Mouse (Mus musculus): ENCODE data around the gene Zfr2. TPM values are rescaled to one million over a fixed set of nuclear protein-coding genes. Genes with fewer than 3 reads are reported as not detected.

Zfr2 gene
- polyA plus RNA-seq, 1 experiment from 2014 or later: 3.2 TPM

DNA sequence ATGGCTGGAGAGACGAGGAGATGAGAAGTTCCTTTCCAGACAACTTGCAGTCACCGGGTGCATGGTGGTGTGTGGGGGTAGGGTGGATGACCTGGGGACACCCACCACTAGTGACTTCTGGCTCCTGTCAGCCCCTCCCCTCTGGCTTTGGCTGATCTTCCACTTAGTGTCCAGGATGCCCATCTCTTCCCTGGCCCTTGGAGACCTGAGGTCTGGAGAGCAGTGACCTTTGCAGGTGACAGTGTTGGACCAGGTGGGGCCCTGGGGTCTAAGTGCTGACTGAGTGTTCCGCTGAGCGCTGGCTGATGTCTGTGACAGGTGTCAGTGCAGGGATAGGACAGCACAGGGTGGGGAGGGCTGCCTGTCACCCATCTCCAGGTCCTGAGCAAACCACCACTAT, 37.7 kb upstream of the Zfr2 start:
- Histone ChIP-seq H3K27me3 (replicated peaks; ENCODE audit: control insufficient read depth, insufficient read depth, low read length) (no peaks in the 10 kb centered on the region), H3K4me2 (replicated peaks; ENCODE audit: low read depth) (peak overlapping the region; percentile 48), H3K36me3 (ENCODE audit: control insufficient read depth, insufficient read depth) (peaks cover 8% of the 10 kb centered on the region; the same call in 1 of the 2 replicates), H3K4me1 (replicated peaks; ENCODE audit: control insufficient read depth, insufficient read depth, low read length) (peaks cover 15% of the 10 kb centered on the region), H3K9ac (ENCODE audit: low read depth, low read length) (no peak overlapping the region), H3K9me3 (ENCODE audit: control insufficient read depth) (no peaks in the 10 kb centered on the region), H3K27ac (ENCODE audit: low read depth, low read length) (no peak overlapping the region), H3K4me3 (ENCODE audit: low read depth, low read length) (no peak overlapping the region)
- 55% methylated on average over 4 of the region's 4 CpGs for WGBS
- no peak for TF ChIP-seq CTCF (IDR thresholded peaks at IDR 0.05; ENCODE audit: low read depth)
- ATAC-seq: no peak

DNA sequence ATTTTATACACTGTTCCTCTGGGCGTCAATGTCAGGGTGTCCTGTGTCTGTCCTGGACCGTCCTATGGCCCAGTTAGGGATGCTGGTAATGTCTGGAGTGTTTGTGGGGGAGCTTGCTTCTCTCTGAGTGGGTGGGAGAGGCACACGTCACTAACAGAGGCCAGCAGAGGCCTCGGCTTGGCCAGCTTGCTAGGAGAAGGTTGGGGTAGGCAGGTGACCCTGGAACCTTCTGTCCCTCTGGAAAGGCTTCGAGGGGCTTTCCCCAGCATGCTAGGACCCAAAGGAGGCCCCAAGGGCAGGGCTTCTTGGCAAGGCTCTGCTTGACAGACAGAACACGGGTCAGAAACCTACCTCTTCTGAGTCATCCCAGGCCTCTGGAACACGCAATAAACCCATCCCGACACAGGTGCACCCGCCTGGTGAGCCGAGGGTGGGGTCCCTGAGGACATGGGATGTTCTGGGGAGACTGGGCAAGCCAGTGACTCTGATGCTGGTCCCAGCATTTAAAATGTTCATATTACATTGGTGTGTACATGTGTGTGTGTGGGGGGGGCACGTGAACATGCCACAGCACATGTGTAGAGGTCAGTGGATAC, 36.4 kb upstream of the Zfr2 start:
- H3K36me3 ChIP-seq (ENCODE audit: control insufficient read depth, insufficient read depth): no peaks in the 10 kb centered on the region
- 55% methylated on average over 11 of the region's 11 CpGs for WGBS
- ATAC-seq: no peak
- H3K27ac ChIP-seq (ENCODE audit: low read depth, low read length): no peak overlapping the region
- no peak for TF ChIP-seq CTCF (IDR thresholded peaks at IDR 0.05; ENCODE audit: low read depth)
- peaks cover 15% of the 10 kb centered on the region for H3K4me1 ChIP-seq (replicated peaks; ENCODE audit: control insufficient read depth, insufficient read depth, low read length)
- no peaks in the 10 kb centered on the region for H3K9me3 ChIP-seq (ENCODE audit: control insufficient read depth)
- no peak overlapping the region for H3K4me2 ChIP-seq (replicated peaks; ENCODE audit: low read depth)
- no peak overlapping the region for H3K9ac ChIP-seq (ENCODE audit: low read depth, low read length)
- H3K4me3 ChIP-seq (ENCODE audit: low read depth, low read length): no peak overlapping the region
- no peaks in the 10 kb centered on the region for H3K27me3 ChIP-seq (replicated peaks; ENCODE audit: control insufficient read depth, insufficient read depth, low read length)

DNA sequence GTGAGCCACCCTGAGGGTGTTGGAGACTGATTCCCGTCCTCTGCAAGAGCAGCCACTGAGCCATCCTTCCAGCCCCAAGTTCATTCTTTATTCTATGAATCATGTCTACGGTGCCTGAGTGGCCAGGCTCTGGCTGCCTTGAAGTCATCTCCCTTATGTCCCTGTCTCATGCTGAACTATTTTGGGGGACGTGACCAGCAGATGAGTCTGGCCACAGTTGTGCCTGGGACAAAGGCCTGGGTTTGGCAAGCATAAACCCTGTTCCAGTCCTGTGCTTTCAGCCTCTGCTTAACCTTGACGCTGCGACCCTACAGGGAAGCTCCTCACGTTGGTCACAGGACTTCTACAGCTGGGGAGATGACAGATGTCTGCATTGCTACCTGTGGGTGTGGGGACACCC, 35.6 kb upstream of the Zfr2 start:
- H3K4me2 ChIP-seq (replicated peaks; ENCODE audit: low read depth): no peak overlapping the region
- no peak overlapping the region for H3K4me3 ChIP-seq (ENCODE audit: low read depth, low read length)
- no peaks in the 10 kb centered on the region for H3K36me3 ChIP-seq (ENCODE audit: control insufficient read depth, insufficient read depth)
- no peak for TF ChIP-seq CTCF (IDR thresholded peaks at IDR 0.05; ENCODE audit: low read depth)
- no peak overlapping the region for H3K9ac ChIP-seq (ENCODE audit: low read depth, low read length)
- no peaks in the 10 kb centered on the region for H3K9me3 ChIP-seq (ENCODE audit: control insufficient read depth)
- H3K4me1 ChIP-seq (replicated peaks; ENCODE audit: control insufficient read depth, insufficient read depth, low read length): peaks cover 12% of the 10 kb centered on the region
- H3K27ac ChIP-seq (ENCODE audit: low read depth, low read length): no peak overlapping the region
- 50% methylated on average over 6 of the region's 6 CpGs for WGBS
- no peak for ATAC-seq
- H3K27me3 ChIP-seq (replicated peaks; ENCODE audit: control insufficient read depth, insufficient read depth, low read length): no peaks in the 10 kb centered on the region

DNA sequence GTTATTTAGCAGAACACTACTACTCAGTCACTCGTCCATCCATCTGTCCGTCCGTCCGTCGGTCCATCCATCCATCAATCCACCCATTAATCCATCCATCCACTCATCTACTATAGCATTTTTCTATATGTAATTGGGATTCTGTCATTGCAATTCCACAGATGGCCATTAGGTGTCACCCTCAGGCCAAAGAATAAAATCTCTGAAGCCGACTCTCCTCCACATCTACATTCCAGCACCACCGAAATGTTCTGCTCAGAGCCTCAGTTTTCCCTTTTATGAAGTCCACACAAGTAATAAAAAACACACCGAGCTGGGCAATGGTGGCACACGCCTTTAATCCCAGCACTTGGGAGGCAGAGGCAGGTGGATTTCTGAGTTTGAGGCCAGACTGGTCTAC, 34.7 kb upstream of the Zfr2 start:
- whole genome bisulfite sequencing: 3% methylated on average over 9 of the region's 9 CpGs
- H3K27me3 ChIP-seq (replicated peaks; ENCODE audit: control insufficient read depth, insufficient read depth, low read length): no peaks in the 10 kb centered on the region
- H3K4me2 ChIP-seq (replicated peaks; ENCODE audit: low read depth): no peak overlapping the region
- no peaks in the 10 kb centered on the region for H3K9me3 ChIP-seq (ENCODE audit: control insufficient read depth)
- TF ChIP-seq CTCF (IDR thresholded peaks at IDR 0.05; ENCODE audit: low read depth): peak; percentile 89
- H3K9ac ChIP-seq (ENCODE audit: low read depth, low read length): no peak overlapping the region
- no peak overlapping the region for H3K27ac ChIP-seq (ENCODE audit: low read depth, low read length)
- H3K4me1 ChIP-seq (replicated peaks; ENCODE audit: control insufficient read depth, insufficient read depth, low read length): peaks cover 10% of the 10 kb centered on the region; the same call in 1 of the 2 replicates
- no peaks in the 10 kb centered on the region for H3K36me3 ChIP-seq (ENCODE audit: control insufficient read depth, insufficient read depth)
- H3K4me3 ChIP-seq (ENCODE audit: low read depth, low read length): no peak overlapping the region
- no peak for ATAC-seq

DNA sequence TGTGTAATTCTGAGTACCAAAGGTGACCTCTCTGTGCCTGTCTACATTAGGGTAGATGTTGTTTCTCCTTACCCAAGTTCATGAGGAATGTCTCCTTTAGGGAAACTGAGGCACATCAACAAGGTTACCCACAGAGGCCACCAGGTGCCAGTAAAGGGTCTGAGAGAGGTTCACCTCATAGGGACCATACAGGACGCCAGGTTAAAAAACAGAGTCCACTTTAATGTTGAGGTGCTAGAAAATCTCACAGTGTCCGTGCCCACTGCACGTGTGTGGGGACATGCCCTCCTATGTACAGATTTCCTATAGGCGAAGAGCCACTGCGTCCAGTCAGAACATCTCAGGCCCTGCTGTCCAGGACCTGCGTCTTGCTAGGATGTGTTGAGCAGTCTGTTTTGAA, 34.0 kb upstream of the Zfr2 start:
- no peak overlapping the region for H3K27ac ChIP-seq (ENCODE audit: low read depth, low read length)
- ATAC-seq: no peak
- H3K36me3 ChIP-seq (ENCODE audit: control insufficient read depth, insufficient read depth): no peaks in the 10 kb centered on the region
- peaks cover 5% of the 10 kb centered on the region; the same call in 1 of the 2 replicates for H3K4me1 ChIP-seq (replicated peaks; ENCODE audit: control insufficient read depth, insufficient read depth, low read length)
- H3K27me3 ChIP-seq (replicated peaks; ENCODE audit: control insufficient read depth, insufficient read depth, low read length): no peaks in the 10 kb centered on the region
- no peak overlapping the region for H3K9ac ChIP-seq (ENCODE audit: low read depth, low read length)
- H3K9me3 ChIP-seq (ENCODE audit: control insufficient read depth): no peaks in the 10 kb centered on the region
- TF ChIP-seq CTCF (IDR thresholded peaks at IDR 0.05; ENCODE audit: low read depth): no peak
- no peak overlapping the region for H3K4me3 ChIP-seq (ENCODE audit: low read depth, low read length)
- H3K4me2 ChIP-seq (replicated peaks; ENCODE audit: low read depth): no peak overlapping the region
- WGBS: 87% methylated on average over 6 of the region's 6 CpGs

DNA sequence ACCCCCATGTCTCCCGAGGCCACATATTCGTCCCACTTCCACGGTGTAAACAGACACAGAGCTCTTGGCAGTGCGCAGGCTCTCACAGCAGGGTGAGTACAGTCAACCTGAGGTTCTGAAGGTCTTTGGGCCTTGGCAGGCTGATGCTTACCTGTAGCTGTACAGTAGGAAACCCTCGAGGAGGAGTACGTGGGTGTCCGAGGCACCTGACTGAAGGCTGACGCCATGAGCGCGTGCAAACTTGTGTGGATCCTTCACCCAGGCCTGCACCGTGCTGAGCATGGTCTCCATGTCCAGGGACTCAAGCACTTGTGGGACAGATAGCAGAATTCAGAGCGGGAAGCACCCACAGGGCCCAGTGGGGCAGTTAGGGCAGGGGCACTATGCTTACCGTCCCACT, 32.8 kb upstream of the Zfr2 start:
- WGBS: 89% methylated on average over 13 of the region's 13 CpGs
- no peaks in the 10 kb centered on the region for H3K36me3 ChIP-seq (ENCODE audit: control insufficient read depth, insufficient read depth)

More for the DNA sequence above, 32.8 kb upstream of the Zfr2 start:
- no peak for TF ChIP-seq CTCF (IDR thresholded peaks at IDR 0.05; ENCODE audit: low read depth)
- Histone ChIP-seq H3K27me3 (replicated peaks; ENCODE audit: control insufficient read depth, insufficient read depth, low read length) (no peaks in the 10 kb centered on the region), H3K27ac (ENCODE audit: low read depth, low read length) (no peak overlapping the region), H3K4me1 (replicated peaks; ENCODE audit: control insufficient read depth, insufficient read depth, low read length) (0 out of 2 replicates have a peak, but pooled peaks cover 2% of the 10 kb centered on the region), H3K4me3 (ENCODE audit: low read depth, low read length) (no peak overlapping the region), H3K4me2 (replicated peaks; ENCODE audit: low read depth) (no peak overlapping the region), H3K9ac (ENCODE audit: low read depth, low read length) (no peak overlapping the region), H3K9me3 (ENCODE audit: control insufficient read depth) (no peaks in the 10 kb centered on the region)
- no peak for ATAC-seq
